Mouse (Mus musculus) kidney, adult 11 months (tissue): ENCODE measurements at regions not wholly inside any gene's neighbourhood (a gene's known extent, or its start where the extent isn't known, plus 50 kb on each side); places are given as distances from the start of the nearest gene placed in this dataset.

Source experiments
- DNase-seq: peaks from one replicate; pipeline ENCODE4 v3.0.0; 2022

DNA sequence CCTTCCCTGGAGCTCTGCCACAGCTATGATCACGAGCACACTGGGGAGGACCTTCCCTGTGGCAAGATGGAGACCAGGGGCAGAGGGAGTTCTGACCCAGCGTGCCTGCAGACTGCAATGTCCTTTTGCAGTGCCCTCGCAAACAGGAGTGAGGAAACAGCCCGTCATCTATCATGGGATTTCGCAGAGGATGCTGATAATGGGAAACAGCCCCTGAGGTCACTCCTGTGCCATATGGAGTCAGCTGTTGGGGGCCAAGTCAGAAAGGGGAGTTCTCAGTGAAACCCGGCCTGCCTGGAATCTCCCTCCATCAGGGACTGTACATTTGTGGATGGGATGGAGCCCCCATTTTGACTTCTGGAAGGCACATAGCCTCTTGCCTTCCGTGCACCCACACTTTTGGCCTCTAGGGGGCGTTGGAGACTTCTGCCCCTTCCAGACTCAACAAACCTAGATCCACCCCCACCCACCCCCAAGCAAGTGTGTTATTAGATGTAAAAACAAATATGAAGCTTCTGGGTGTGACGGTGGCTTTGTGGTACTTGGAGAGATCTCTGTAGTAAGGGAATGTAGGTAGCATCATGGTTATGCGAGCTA, 98.1 kb downstream of the Kdr start:
- DNase-seq = no peak

DNA sequence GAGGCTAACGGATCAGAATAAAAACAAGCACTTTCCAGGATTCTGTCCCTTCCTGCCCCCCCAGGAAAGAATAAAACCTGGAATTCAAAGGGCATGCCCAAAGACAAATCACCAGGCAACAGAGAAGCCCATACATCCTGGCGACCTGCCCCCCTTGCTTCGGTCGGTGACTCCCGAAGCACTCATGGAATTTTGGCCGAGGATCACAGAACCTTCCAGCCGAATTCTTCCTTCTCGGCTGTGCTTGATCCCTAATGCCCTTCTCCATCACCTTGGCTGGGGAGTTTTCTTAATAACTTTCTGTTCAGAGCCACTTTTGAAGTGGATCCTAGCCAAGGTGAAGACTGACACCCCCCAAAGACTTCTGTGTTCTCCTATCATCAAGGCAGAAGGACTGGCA, 99.9 kb downstream of the Kdr start:
- DNase-seq = peak; percentile 28

- no peak for DNase-seq
Observed at GRCm38 (mm10) chr5:75877609-75877971, 100.7 kb downstream of the Kdr start.

DNA sequence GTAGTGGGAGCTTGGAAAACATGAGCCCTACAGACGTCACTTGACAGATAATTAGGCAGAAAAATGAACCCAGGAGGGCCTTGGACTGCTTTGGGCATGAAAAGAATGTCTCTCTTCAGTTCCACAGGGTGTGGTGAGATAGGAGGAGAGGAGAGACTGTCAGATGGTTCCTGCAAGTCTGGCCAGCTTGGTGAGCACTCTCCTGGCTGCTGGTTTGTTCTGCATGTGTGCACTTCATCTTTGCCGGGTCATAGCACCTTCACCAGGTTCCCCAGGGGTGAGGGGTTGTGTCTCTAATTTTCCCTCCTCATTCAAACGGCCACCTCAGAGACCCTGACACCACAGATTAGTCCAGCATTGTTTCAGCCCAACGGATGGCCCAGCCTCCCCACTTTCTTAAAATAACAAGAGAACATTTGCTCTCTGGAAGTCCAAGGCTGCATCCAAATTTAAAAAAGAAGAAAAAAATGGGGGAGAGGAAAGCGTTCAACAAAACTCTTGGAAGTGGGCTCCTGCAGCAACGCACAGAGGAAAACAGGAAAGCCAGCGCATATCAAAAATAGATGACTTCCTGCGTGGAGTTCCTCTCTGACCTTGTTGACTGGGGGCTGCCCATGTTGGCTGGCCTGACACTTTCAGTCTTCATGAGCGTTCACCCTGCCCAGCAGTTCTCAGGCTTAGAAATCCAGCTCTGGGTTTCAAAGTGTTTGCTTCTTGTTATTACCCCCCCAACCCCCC, 101.2 kb downstream of the Kdr start:
- peak; percentile 43 for DNase-seq

- DNase-seq = peak; percentile 51
Observed at GRCm38 (mm10) chr5:75871120-75871519, 107.1 kb downstream of the Kdr start.

DNA sequence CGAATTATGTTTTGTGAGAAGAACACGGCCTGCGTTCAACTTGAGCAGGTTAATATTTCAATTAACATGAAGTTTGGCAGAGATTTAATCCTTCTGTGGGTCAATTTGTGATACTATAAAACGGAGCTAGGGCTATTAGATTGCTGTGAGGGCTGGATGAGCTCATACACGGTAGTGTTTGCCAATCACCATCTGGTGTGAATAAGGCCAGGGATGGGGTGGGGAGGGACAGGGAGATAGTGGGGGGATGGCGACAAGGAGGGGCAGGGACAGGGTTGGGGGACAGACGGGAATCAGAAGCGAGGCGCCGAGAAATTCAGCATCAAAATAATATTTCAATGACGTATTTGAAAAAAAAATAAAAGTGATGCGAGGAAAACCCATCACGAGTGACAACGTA, 107.6 kb downstream of the Kdr start:
- DNase-seq = no peak

GRCm38 (mm10) chr5:75869535-75869934, 108.7 kb downstream of the Kdr start:
- no peak for DNase-seq

DNA sequence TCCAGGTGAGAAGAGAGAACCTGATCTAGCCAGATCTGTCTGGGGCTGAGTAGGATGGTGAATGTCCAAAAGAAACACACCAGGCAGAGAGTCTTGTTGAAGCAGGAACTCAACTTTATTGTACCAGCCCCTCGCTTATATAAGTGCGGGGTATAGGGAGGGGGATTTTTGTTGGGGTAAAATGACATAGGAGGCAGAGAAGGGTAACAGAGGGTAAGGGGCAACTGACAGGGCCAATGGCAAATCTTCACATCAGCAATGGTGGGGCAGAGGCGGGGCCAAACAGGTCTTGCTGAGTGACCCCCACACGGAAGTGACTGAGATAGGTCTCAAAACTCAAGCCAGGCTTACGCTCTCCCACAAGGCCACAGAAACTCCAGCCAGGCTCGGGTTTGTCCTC, 113.2 kb downstream of the Kdr start:
- no peak for DNase-seq

DNA sequence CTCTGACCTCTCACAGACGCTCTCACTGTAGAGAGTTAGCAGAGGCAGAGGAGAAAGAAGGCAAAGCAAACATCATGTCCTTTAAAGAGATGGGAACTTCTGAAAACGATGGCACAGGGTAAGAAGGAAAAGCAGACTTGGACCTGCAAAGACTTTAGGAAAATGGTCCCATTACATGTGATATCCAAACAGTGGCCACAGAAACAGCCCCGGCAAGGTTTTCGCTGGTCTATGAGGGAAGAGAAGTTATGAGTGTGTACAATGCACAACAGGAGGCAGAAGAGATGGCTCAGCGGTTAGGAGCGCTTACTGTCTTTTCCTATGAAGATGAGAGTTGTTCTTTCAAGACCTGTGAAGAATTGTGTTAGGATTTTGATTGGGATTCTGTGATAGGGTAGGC, 114.9 kb downstream of the Kdr start:
- no peak for DNase-seq

DNA sequence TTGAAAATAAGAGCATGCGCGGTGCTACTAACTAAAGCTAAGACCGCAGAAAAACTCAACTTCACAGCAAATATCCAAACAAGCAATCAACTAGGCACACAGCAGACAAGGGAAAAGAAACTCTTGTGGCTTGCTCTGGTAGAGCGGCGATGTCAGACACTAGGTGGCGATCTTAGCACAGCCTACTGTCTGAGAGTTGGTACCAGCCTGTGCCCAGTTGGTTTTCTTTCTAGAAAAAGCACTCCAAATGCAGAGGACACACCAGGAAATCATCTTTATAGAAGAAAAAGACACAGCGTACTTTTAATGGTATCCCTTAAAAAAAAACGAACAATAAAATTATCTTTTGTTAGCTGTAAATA, 115.6 kb downstream of the Kdr start:
- peak; percentile 14 for DNase-seq

GRCm38 (mm10) chr5:75861916-75862629, 116.2 kb downstream of the Kdr start:
- DNase-seq = no peak

- no peak for DNase-seq
Observed at GRCm38 (mm10) chr5:75859316-75859836, 118.9 kb downstream of the Kdr start.

- DNase-seq = no peak
Observed at GRCm38 (mm10) chr5:75850855-75851254, 127.4 kb downstream of the Kdr start.

- no peak for DNase-seq
Observed at GRCm38 (mm10) chr5:75847966-75848365, 130.3 kb downstream of the Kdr start.

GRCm38 (mm10) chr5:75847341-75847740, 130.9 kb downstream of the Kdr start:
- DNase-seq = no peak

- no peak for DNase-seq
Observed at GRCm38 (mm10) chr5:75846016-75846415, 132.2 kb downstream of the Kdr start.

- no peak for DNase-seq
Observed at GRCm38 (mm10) chr5:75843807-75844206, 134.5 kb downstream of the Kdr start.

GRCm38 (mm10) chr5:75840421-75840820, 137.8 kb downstream of the Kdr start:
- no peak for DNase-seq

GRCm38 (mm10) chr5:75835556-75835961, 142.7 kb downstream of the Kdr start:
- peak; percentile 64 for DNase-seq

GRCm38 (mm10) chr5:75834766-75835555, 143.3 kb downstream of the Kdr start:
- peak; percentile 6 for DNase-seq

DNA sequence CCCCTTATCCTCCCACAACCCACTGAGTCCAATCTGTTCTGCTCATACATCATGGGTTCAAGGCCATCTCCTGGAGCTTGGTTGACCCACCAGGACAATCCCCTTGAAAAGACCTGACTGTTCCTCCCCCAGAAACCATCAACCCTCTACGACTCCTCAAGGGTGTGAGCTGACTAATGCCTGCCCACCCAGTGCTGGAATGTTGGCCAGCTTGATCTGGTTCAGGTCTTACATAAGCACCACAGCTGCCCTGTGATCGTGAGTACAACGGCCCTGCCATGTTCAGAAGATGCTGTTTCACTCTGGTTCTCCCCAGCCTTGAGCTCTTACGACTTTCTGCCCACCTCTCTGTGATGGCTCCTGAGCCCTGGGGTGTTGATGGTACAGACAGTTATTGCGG, 145.9 kb downstream of the Kdr start:
- DNase-seq = peak; percentile 6

DNA sequence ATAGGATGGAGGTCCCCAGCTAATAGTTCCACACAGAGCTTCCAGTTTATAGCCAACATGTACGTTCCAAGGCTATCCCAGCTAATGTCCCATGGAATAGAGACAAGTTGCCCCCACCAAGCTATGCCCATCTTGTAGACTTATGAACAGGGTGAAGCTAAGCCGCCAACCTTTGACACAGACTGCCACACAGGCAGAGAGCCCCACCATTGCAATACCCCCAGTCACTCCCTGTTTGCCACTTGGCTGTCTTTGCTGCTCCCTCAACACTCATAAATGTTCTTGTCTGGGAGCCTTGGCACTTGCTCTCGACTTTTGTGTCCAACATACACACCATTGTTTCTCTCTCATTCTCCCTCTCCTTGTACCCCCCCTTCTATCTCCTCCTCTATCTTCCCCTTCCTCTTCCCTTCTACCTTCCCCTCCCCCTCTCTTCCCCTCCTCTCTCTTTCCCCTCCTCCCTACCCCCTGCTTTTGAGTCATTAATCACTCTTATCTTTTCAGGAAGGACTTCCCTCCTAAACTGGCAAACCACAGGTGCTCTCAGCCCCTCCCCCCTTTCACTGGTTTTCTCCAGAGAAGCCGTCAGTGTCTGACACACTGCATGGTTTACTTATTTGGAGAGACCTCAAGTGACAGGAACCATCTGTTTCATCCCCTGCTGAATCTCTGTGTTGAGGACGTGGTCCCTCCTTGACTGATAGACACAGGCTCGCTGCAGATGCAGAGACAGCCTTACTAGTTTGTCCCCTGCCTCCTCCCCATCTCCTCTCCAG, 148.2 kb downstream of the Kdr start:
- no peak for DNase-seq
